Mouse (Mus musculus): ENCODE data around the gene Ppp4c.

- no peak for TF ChIP-seq CTCF (IDR thresholded peaks at IDR 0.05; ENCODE audit: control insufficient read depth, insufficient read depth, low read length)
- TF ChIP-seq POLR2A (IDR thresholded peaks at IDR 0.05; ENCODE audit: borderline replicate concordance, control insufficient read depth, low read depth, low read length), result no peak
These were observed 23.5 kb upstream of the Ppp4c start for GRCm38 (mm10) chr7:126815726-126816222.

All from bone marrow, adult 2 months (tissue).